Mouse (Mus musculus) ES-E14 (cell line): ENCODE measurements around the gene Myf5. TPM values are rescaled to one million over a fixed set of nuclear protein-coding genes. Genes with fewer than 3 reads are reported as not detected.

Experiments
- DNase-seq: peaks from one replicate; pipeline ENCODE4 v3.0.0-alpha.2; 2013; ENCODE audit warnings: low read depth, low spot score
- H3K27ac ChIP-seq: 2 replicates; pipeline ENCODE4 v1.5.1; 2012; ENCODE audit warnings: low read depth, mild to moderate bottlenecking, low read length, moderate library complexity, mixed read lengths; ENCODE audit not compliant: poor library complexity, insufficient read depth, severe bottlenecking
- H3K36me3 ChIP-seq: 2 replicates; pipeline ENCODE4 v1.6.1; 2012; ENCODE audit warnings: mild to moderate bottlenecking, low read length, moderate library complexity, mixed read lengths; ENCODE audit not compliant: control insufficient read depth, poor library complexity, insufficient read depth, severe bottlenecking
- H3K4me1 ChIP-seq, 2 experiments: fragments of 150-350 bp in 1 of 2; sonication (generic) in 1 of 2; 2 replicates each; pipeline ENCODE4 v1.6.1; 2012; ENCODE audit warnings: low read length in 2 of 2, mild to moderate bottlenecking in 1 of 2, mixed read lengths in 1 of 2; ENCODE audit not compliant: control insufficient read depth in 2 of 2, insufficient read depth in 2 of 2, poor library complexity in 1 of 2
- H3K4me3 ChIP-seq, 2 experiments: fragments of 150-350 bp in 1 of 2; sonication (generic) in 1 of 2; 2 replicates each; pipeline ENCODE4 v1.5.1; 2012; ENCODE audit warnings: low read length in 2 of 2, low read depth in 1 of 2, mild to moderate bottlenecking in 1 of 2, mixed read lengths in 1 of 2; ENCODE audit not compliant: insufficient read depth in 1 of 2, poor library complexity in 1 of 2, severe bottlenecking in 1 of 2
- H3K9ac ChIP-seq: 2 replicates; pipeline ENCODE4 v1.6.1; 2012; ENCODE audit warnings: low read depth, mild to moderate bottlenecking, low read length, mixed read lengths; ENCODE audit not compliant: poor library complexity, insufficient read depth, severe bottlenecking
- H3K9me3 ChIP-seq: fragments of 150-350 bp; sonication (generic); 2 replicates; pipeline ENCODE4 v1.6.1; 2012; ENCODE audit warnings: low read depth, mild to moderate bottlenecking, low read length; ENCODE audit not compliant: control insufficient read depth, insufficient read depth
- CHD2 ChIP-seq: IDR thresholded peaks from 2 replicates; pipeline ENCODE4 v1.6.1; 2014; ENCODE audit warnings: mild to moderate bottlenecking, low read depth, low read length, inconsistent platforms
- HCFC1 ChIP-seq: IDR thresholded peaks from 2 replicates; pipeline ENCODE4 v1.6.1; 2012; ENCODE audit warnings: low read length, inconsistent platforms, borderline replicate concordance; ENCODE audit not compliant: insufficient read depth
- MAFK ChIP-seq: IDR thresholded peaks from 2 replicates; pipeline ENCODE4 v1.6.1; 2014; ENCODE audit warnings: mild to moderate bottlenecking, low read depth, low read length, inconsistent platforms; ENCODE audit not compliant: insufficient read depth
- ZC3H11A ChIP-seq: IDR thresholded peaks from 2 replicates; pipeline ENCODE4 v1.6.1; 2012; ENCODE audit warnings: low read depth, mild to moderate bottlenecking, inconsistent platforms, low read length, borderline replicate concordance
- ZNF384 ChIP-seq: IDR thresholded peaks from 2 replicates; pipeline ENCODE4 v1.6.1; 2012; ENCODE audit warnings: low read depth, low read length, inconsistent platforms
- in situ Hi-C, 2 experiments: fragments of 600-800 bp; cut with MboI; formaldehyde crosslinking; loops; one replicate each; pipeline ENCODE4 v1.15.1; 2025; ENCODE audit warnings: low sequenced_read_pairs in 2 of 2, inconsistent platforms in 1 of 2; ENCODE audit not compliant: unreplicated experiment in 2 of 2
- total RNA-seq: library from RNA; depleted of rRNA; stranded (reverse); fragments of 300-350 nt; gene quantifications from 2 replicates; pipeline ENCODE4 v1.2.3, GENCODE M21; 2012

Gene Myf5
- total RNA-seq, 1 experiment, result not detected

GRCm38 (mm10) chr10:107486770-107487169 lies 836 bp upstream of the Myf5 start:
- H3K36me3 ChIP-seq, result no peaks in the 10 kb centered on the region
- no peak overlapping the region for H3K9ac ChIP-seq
- H3K9me3 ChIP-seq, result no peaks in the 10 kb centered on the region
- TF ChIP-seq HCFC1 (no peak), MAFK (no peak), ZC3H11A (no peak), ZNF384 (no peak), CHD2 (no peak)
- no peak overlapping the region for H3K4me3 ChIP-seq
- H3K27ac ChIP-seq, result no peak overlapping the region
- no peak for DNase-seq
- H3K4me1 ChIP-seq, result peaks cover 0 to 6% of the 10 kb centered on the region in 2 experiments; a peak in 1 of 4 replicates
- in situ Hi-C loops, result no loop called here

GRCm38 (mm10) chr10:107484050-107484449 lies 1.9 kb downstream of the Myf5 start:
- in situ Hi-C loops, result no loop called here
- no peak for TF ChIP-seq ZNF384
- TF ChIP-seq HCFC1, result no peak
- no peak for TF ChIP-seq ZC3H11A
- no peak for TF ChIP-seq CHD2
- TF ChIP-seq MAFK, result no peak
- no peak for DNase-seq
- Histone ChIP-seq H3K4me1 (peaks cover 0 to 6% of the 10 kb centered on the region in 2 experiments; a peak in 1 of 4 replicates), H3K9ac (no peak overlapping the region), H3K36me3 (no peaks in the 10 kb centered on the region), H3K9me3 (no peaks in the 10 kb centered on the region), H3K4me3 (no peak overlapping the region), H3K27ac (no peak overlapping the region)

- H3K9me3 ChIP-seq, result no peaks in the 10 kb centered on the region
- in situ Hi-C loops, result no loop called here
- no peak overlapping the region for H3K27ac ChIP-seq
- no peak overlapping the region for H3K9ac ChIP-seq
- no peaks in the 10 kb centered on the region for H3K4me1 ChIP-seq
- TF ChIP-seq MAFK (no peak), CHD2 (no peak), HCFC1 (no peak), ZNF384 (no peak), ZC3H11A (no peak)
- H3K36me3 ChIP-seq, result no peaks in the 10 kb centered on the region
- DNase-seq, result peak; percentile 6
- no peak overlapping the region for H3K4me3 ChIP-seq
Observed at GRCm38 (mm10) chr10:107473497-107473896, 12.4 kb downstream of the Myf5 start.

- in situ Hi-C loops, result no loop called here
- no peaks in the 10 kb centered on the region for H3K4me1 ChIP-seq
- no peak for TF ChIP-seq HCFC1
- no peak overlapping the region for H3K9ac ChIP-seq
- H3K36me3 ChIP-seq, result no peaks in the 10 kb centered on the region
- no peak for DNase-seq
- no peaks in the 10 kb centered on the region for H3K9me3 ChIP-seq
- H3K4me3 ChIP-seq, result no peak overlapping the region
- H3K27ac ChIP-seq, result no peak overlapping the region
Observed at GRCm38 (mm10) chr10:107471712-107472111, 14.2 kb downstream of the Myf5 start.

GRCm38 (mm10) chr10:107467819-107468218 lies 18.1 kb downstream of the Myf5 start:
- no peak for TF ChIP-seq ZC3H11A
- no peak for TF ChIP-seq ZNF384
- TF ChIP-seq HCFC1, result no peak
- no peak for TF ChIP-seq CHD2
- no peak for TF ChIP-seq MAFK
- no peak for DNase-seq
- Histone ChIP-seq H3K36me3 (no peaks in the 10 kb centered on the region), H3K4me3 (no peak overlapping the region), H3K27ac (no peak overlapping the region), H3K4me1 (no peaks in the 10 kb centered on the region), H3K9ac (no peak overlapping the region), H3K9me3 (no peaks in the 10 kb centered on the region)
- in situ Hi-C loops, result no loop called here
